Mouse (Mus musculus) neural tube, embryonic 13.5 days (tissue): ENCODE data around the gene Hoxc11. TPM values are rescaled to one million over a fixed set of nuclear protein-coding genes. Genes with fewer than 3 reads are reported as not detected.

Experiments
- ATAC-seq: fragments of 200-750 bp; cut with Nextera tagmentation; 2 replicates; pipeline ENCODE4 v1.8.0; 2017; ENCODE audit warnings: low read depth, mild to moderate bottlenecking, moderate TSS enrichment, moderate library complexity
- H3K27ac ChIP-seq: fragments of 300-500 bp; sonication (generic); replicated peaks from 2 replicates; pipeline ENCODE4 v1.5.1; 2015; ENCODE audit warnings: moderate library complexity, mild to moderate bottlenecking, inconsistent platforms
- H3K27me3 ChIP-seq: fragments of 300-500 bp; sonication (generic); 2 replicates; pipeline ENCODE4 v1.6.1; 2015; ENCODE audit warnings: mild to moderate bottlenecking, inconsistent platforms
- H3K36me3 ChIP-seq: fragments of 300-500 bp; sonication (generic); 2 replicates; pipeline ENCODE4 v1.6.1; 2015; ENCODE audit warnings: mild to moderate bottlenecking, inconsistent platforms
- H3K4me1 ChIP-seq: fragments of 300-500 bp; sonication (generic); replicated peaks from 2 replicates; pipeline ENCODE4 v1.6.1; 2015; ENCODE audit warnings: inconsistent platforms
- H3K4me2 ChIP-seq: fragments of 300-500 bp; sonication (generic); 2 replicates; pipeline ENCODE4 v1.6.1; 2015; ENCODE audit warnings: inconsistent platforms, mild to moderate bottlenecking, moderate library complexity
- H3K4me3 ChIP-seq: fragments of 300-500 bp; sonication (generic); 2 replicates; pipeline ENCODE4 v1.5.1; 2015; ENCODE audit warnings: mild to moderate bottlenecking, inconsistent platforms
- H3K9ac ChIP-seq: fragments of 300-500 bp; sonication (generic); 2 replicates; pipeline ENCODE4 v1.6.1; 2015; ENCODE audit warnings: moderate library complexity, mild to moderate bottlenecking, inconsistent platforms
- H3K9me3 ChIP-seq: fragments of 300-500 bp; sonication (generic); 2 replicates; pipeline ENCODE4 v1.6.1; 2016; ENCODE audit warnings: inconsistent platforms
- WGBS: fragments of 180-500 bp; shearing (Covaris S2); methylation state at CpG from one replicate; pipeline ENCODE4 v1.1.7; 2015; 5-methylcytosine and 5-hydroxymethylcytosine counted together
- polyA plus RNA-seq: library from polyadenylated mRNA; unstranded; fragments of >200 nt; fragmentation: Nextera tagmentation; extraction: Ambion mirVana; gene quantifications from 2 replicates; pipeline ENCODE4 v1.2.1, GENCODE M21; 2015

Gene Hoxc11
- polyA plus RNA-seq, 1 experiment from 2014 or later = 2.6 TPM

DNA sequence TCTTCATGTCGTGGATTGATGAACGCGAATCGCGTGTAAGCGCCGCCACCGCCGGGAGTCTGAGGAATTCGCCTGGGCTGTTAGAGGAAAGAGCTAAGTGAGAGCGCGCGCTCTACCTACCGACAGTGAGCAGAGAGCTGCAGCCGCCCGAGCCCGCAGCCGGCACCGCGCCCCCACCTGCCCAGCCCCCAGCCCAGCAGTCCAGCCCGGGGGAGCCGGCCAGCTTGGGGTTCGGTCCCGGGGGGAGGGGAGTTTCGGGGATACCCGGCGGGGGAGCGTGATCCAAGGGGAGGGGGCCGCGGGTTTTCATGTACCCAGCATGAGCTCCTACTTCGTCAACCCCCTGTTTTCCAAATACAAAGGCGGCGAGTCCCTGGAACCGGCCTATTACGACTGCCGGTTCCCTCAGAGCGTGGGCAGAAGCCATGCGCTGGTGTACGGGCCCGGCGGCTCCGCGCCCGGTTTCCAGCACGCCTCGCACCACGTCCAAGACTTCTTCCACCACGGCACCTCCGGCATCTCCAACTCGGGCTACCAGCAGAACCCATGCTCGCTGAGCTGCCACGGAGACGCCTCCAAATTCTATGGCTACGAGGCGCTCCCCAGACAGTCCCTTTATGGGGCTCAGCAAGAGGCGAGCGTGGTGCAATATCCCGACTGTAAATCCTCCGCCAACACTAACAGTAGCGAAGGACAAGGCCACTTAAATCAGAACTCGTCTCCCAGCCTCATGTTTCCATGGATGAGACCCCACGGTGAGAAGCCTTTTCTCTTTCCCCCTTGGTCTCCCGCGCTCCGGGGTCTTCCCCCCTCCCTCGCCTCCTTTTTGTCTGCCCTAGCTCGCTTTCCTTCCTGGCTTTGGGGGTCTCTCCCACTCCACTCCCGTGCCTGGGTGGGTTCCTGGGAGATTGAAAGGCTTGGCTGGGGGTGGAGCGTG is 36.5 kb downstream of the Hoxc11 start, which contains the start of gene Hoxc8:
Hoxc8 (plus strand) TSS at position 147 of the 937 bp plus-strand sequence.
- Histone ChIP-seq H3K27me3 (peaks cover 14% of the 10 kb centered on the region), H3K9me3 (no peaks in the 10 kb centered on the region), H3K4me2 (peak within 1 kb of the TSS; percentile 91), H3K36me3 (no peaks in the 10 kb centered on the region), H3K4me1 (peaks cover 89% of the 10 kb centered on the region), H3K4me3 (peak within 1 kb of the TSS; percentile 60), H3K9ac (peak within 1 kb of the TSS; percentile 100), H3K27ac (peak within 1 kb of the TSS; percentile 99)
- peak; percentile 54 for ATAC-seq
- WGBS = under 1% methylated on average over 60 of the region's 69 CpGs

DNA sequence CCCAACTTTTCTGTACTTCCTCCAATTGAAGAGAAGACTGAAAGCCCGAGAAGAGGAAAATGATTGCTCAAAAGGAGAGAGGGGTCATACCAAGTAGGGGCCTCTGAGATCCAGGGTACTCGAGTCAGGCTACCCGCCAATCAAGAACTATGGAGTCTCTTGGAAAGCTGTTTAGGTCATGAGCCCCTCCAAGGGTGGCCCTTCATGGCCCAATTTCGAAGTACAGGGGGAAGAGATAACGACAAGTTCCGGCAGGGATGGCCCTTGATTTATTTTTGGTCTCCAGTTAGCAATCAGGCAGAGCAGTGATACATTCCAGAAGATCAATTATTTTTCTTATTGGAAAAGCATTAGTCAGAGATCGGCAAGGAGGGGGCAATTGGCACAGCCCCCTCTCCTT is 37.6 kb downstream of the Hoxc11 start:
- WGBS = 3% methylated on average over 7 of the region's 7 CpGs
- peak overlapping the region; percentile 99 for H3K27ac ChIP-seq
- H3K4me2 ChIP-seq = peak overlapping the region; percentile 91
- H3K27me3 ChIP-seq = 0 out of 2 replicates have a peak, but pooled peaks cover 3% of the 10 kb centered on the region
- H3K9me3 ChIP-seq = no peaks in the 10 kb centered on the region
- H3K4me3 ChIP-seq = peak overlapping the region; percentile 60
- peaks cover 89% of the 10 kb centered on the region for H3K4me1 ChIP-seq
- H3K36me3 ChIP-seq = no peaks in the 10 kb centered on the region
- H3K9ac ChIP-seq = peak overlapping the region; percentile 100
- ATAC-seq = no peak

DNA sequence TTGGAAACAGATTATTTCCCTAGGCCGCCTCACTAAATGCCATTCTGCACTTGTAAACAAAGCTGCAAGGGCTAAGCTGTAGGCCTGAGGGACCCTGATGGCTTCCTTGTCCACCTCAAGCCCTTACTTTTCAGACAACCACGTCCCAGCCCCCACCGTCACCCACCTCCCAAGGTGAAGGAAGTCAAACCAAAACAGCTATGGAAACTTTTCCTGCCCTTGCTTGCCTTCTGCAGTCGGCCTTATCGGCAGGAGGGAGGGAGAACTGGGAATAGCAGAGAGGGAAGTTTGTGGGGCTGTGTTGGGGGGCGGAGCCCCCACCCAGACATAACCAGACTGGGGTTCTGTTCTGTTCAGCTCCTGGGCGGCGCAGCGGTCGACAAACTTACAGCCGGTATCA is 38.0 kb downstream of the Hoxc11 start:
- Histone ChIP-seq H3K27ac (peak overlapping the region; percentile 99), H3K36me3 (no peaks in the 10 kb centered on the region), H3K9ac (peak overlapping the region; percentile 100), H3K27me3 (no peaks in the 10 kb centered on the region), H3K4me3 (peak overlapping the region; percentile 60), H3K4me2 (peak overlapping the region; percentile 91), H3K9me3 (no peaks in the 10 kb centered on the region), H3K4me1 (peaks cover 88% of the 10 kb centered on the region)
- no peak for ATAC-seq
- 3% methylated on average over 11 of the region's 11 CpGs for WGBS

DNA sequence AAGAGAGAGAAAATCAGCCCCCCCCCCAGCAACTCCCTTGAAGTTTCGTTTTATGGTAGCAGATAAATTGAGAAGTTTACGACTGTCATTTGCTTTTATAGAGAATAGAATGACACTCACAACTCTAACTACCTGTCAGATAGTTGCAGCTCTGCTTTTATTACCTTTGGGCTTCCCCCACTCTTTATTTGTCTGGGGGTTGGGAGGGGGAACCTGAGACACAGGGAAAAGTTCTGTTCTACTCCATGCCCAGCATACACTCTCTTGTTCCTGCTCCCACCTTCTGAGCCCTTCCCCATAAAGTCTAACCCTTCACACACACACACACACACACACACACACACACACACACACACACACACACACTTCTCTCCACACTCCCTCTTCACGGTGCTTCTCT is 38.6 kb downstream of the Hoxc11 start:
- WGBS = 6% methylated on average over 3 of the region's 3 CpGs
- Histone ChIP-seq H3K9ac (peak overlapping the region; percentile 100), H3K9me3 (no peaks in the 10 kb centered on the region), H3K4me3 (peak overlapping the region; percentile 60), H3K36me3 (no peaks in the 10 kb centered on the region), H3K4me1 (peaks cover 88% of the 10 kb centered on the region), H3K27me3 (no peaks in the 10 kb centered on the region), H3K4me2 (peak overlapping the region; percentile 91), H3K27ac (peak overlapping the region; percentile 99)
- no peak for ATAC-seq

DNA sequence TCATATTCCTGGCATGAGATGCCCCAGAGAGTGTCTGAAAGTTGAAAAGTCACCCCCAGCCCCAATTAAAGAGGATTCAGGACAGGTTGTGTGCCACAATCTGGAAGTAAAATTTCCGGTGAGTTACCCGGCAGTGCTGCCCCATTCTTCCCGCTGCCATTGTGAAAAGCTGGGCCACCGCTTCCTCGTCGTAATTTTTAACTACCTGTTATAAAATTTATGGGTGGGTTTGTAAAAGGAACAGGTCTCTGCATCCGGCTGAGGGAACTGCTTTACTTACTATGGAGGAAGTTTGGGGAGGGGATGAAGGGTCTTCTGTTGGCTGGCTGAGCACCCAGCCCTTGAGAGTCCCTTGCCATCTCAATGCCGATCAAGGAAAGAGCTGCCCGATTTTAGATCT is 42.3 kb downstream of the Hoxc11 start:
- ATAC-seq = no peak
- peak overlapping the region; percentile 78 for H3K4me3 ChIP-seq
- peak overlapping the region; percentile 91 for H3K4me2 ChIP-seq
- WGBS = 3% methylated on average over 9 of the region's 9 CpGs
- H3K27ac ChIP-seq = peak overlapping the region; percentile 100
- H3K27me3 ChIP-seq = no peaks in the 10 kb centered on the region
- peaks cover 81% of the 10 kb centered on the region for H3K4me1 ChIP-seq
- no peaks in the 10 kb centered on the region for H3K9me3 ChIP-seq
- H3K36me3 ChIP-seq = no peaks in the 10 kb centered on the region
- H3K9ac ChIP-seq = peak overlapping the region; percentile 99

DNA sequence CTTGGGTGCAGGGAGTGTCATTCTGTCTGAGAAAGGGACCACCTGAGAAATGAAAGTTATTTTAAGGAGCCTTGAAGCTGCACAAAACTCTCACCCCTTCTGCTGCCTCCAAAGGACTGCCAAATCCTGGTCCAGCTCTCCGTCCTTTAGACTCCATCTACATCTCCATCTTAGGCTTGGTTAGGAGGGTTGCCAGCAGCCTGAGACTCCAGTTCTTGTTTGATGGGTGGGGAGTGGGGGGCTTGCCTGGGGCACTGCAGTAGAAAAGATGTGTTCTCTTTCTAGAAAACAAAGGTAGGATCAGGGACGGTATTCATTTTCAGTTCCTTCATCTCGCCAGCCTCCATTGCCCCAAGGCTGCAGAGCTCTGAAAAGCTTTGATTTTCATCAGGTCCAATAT is 43.2 kb downstream of the Hoxc11 start:
- ATAC-seq = no peak
- H3K4me2 ChIP-seq = peak overlapping the region; percentile 91
- 3% methylated on average over 3 of the region's 3 CpGs for WGBS
- peak overlapping the region; percentile 78 for H3K4me3 ChIP-seq
- H3K27ac ChIP-seq = peak overlapping the region; percentile 100
- no peaks in the 10 kb centered on the region for H3K27me3 ChIP-seq
- peak overlapping the region; percentile 99 for H3K9ac ChIP-seq
- H3K4me1 ChIP-seq = peaks cover 81% of the 10 kb centered on the region
- no peaks in the 10 kb centered on the region for H3K36me3 ChIP-seq
- no peaks in the 10 kb centered on the region for H3K9me3 ChIP-seq

DNA sequence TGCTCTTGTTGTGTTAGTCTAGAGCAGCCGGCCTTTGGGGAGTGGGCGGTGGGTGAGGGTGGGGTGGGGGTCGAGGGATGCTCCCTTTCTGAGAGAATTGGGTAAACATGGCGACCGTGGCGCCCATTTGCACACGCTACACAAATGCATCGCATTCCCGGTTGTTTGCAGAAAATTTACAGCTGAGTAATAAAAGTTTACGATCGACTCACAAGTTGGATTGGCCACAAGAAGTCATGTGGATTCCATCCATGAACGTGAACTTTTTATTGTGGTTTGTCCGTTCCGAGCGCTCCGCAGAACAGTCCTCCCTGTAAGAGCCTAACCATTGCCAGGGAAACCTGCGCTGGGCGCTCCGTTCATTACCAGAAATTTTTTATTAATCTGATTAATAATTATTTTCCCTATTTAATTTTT is 43.7 kb downstream of the Hoxc11 start, which contains the start of gene Hoxc6:
Hoxc6 (plus strand) TSS at position 319 of the 417 bp plus-strand sequence.
- no peaks in the 10 kb centered on the region for H3K27me3 ChIP-seq
- peak within 1 kb of the TSS; percentile 78 for H3K4me3 ChIP-seq
- H3K4me2 ChIP-seq = peak within 1 kb of the TSS; percentile 91
- under 1% methylated on average over 19 of the region's 19 CpGs for WGBS
- peak; percentile 42 for ATAC-seq
- no peaks in the 10 kb centered on the region for H3K9me3 ChIP-seq
- peak within 1 kb of the TSS; percentile 100 for H3K27ac ChIP-seq
- H3K9ac ChIP-seq = peak within 1 kb of the TSS; percentile 99
- peaks cover 81% of the 10 kb centered on the region for H3K4me1 ChIP-seq
- H3K36me3 ChIP-seq = no peaks in the 10 kb centered on the region

DNA sequence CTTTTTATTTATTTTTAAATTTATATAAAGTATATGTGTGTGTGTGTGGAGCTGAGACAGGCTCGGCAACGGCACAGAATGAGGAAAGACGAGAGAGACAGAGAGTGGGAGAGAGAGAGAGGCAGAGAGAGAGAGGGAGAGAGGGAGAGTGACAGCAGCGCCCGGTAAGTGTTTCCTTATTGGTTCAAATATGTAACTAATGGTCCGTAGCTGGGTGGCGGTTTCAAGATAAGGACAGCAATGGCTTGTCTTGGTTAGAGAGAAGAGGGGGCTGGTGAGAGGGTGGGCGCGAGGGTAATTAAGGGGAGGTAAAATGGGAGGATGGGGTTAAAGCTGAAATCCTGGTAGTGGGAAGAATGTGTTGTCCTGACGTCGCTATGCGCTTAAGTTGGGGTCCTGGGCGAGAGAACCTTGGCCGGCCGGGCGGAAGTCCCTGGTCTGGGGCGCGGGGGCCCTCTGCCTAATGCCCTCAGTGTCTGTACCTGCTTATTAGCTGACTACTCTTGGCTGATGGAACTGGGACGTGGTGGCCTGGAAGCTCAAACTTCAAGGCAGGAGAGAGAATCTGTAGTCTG is 44.5 kb downstream of the Hoxc11 start:
- no peaks in the 10 kb centered on the region for H3K36me3 ChIP-seq
- peak overlapping the region; percentile 99 for H3K9ac ChIP-seq
- H3K4me1 ChIP-seq = peaks cover 83% of the 10 kb centered on the region
- H3K9me3 ChIP-seq = no peaks in the 10 kb centered on the region
- WGBS = under 1% methylated on average over 19 of the region's 19 CpGs
- peak overlapping the region; percentile 78 for H3K4me3 ChIP-seq
- H3K4me2 ChIP-seq = peak overlapping the region; percentile 91
- peak overlapping the region; percentile 100 for H3K27ac ChIP-seq
- peak; percentile 49 for ATAC-seq
- H3K27me3 ChIP-seq = no peaks in the 10 kb centered on the region

DNA sequence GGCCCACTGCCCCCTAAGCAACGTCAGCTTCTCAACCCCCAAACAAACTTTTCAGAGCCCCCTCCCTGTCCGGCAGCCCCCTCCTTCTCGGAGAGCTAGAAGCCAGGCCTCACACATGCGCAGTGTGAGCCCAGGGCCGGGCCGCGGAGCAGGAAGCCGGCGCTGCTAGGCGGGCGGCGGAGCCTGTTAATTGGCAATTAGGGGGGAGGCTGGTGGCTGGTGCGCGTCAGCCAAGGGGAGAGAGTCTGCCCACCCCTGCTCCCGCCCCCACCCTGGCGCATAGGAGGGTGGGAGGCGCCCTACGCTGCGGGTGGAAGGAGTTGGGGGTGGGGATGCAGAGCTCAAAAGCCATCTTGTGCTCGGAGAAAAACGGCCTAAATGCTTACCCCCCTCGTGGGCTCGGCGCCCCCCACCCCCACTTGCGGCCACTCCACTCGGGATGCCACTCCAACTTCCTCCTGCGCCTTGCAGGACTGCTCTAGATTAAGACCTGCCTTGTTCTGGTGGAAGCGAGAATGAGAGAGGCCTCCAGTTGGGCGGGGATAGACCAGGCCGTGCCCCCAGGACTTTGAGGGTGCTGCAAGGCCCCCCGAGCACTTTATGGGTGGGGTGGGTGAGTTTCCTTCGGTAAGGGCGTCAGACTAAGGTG is 45.1 kb downstream of the Hoxc11 start:
- H3K4me1 ChIP-seq = peaks cover 89% of the 10 kb centered on the region
- H3K27ac ChIP-seq = peak overlapping the region; percentile 100
- peak overlapping the region; percentile 78 for H3K4me3 ChIP-seq
- H3K36me3 ChIP-seq = no peaks in the 10 kb centered on the region
- no peaks in the 10 kb centered on the region for H3K9me3 ChIP-seq
- peak overlapping the region; percentile 91 for H3K4me2 ChIP-seq
- ATAC-seq = peak; percentile 83
- under 1% methylated on average over 33 of the region's 33 CpGs for WGBS
- no peaks in the 10 kb centered on the region for H3K27me3 ChIP-seq
- H3K9ac ChIP-seq = peak overlapping the region; percentile 99

DNA sequence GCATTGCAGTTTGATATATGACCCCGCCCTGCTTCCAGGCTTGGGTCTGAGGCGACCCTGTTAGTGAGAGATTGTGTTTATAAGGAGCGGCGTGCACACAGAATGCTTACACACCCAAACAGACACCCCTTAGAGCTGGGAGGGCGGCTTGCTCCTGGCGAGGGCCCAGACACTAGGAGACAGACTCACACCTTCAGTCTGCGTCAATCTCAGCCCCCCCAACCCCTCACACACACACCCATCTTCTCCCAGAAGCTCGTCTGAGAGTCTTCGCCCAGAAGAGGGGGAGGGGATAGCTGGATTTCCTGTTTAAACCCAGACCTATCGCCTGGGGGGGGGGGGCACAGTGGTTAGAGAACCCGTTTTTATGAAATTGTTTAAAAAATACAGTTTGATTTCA is 45.7 kb downstream of the Hoxc11 start:
- WGBS = under 1% methylated on average over 11 of the region's 11 CpGs
- peak; percentile 34 for ATAC-seq
- H3K9me3 ChIP-seq = no peaks in the 10 kb centered on the region
- peak overlapping the region; percentile 100 for H3K27ac ChIP-seq
- H3K9ac ChIP-seq = peak overlapping the region; percentile 99
- no peaks in the 10 kb centered on the region for H3K36me3 ChIP-seq
- no peaks in the 10 kb centered on the region for H3K27me3 ChIP-seq
- peak overlapping the region; percentile 91 for H3K4me2 ChIP-seq
- peak overlapping the region; percentile 78 for H3K4me3 ChIP-seq
- H3K4me1 ChIP-seq = peaks cover 90% of the 10 kb centered on the region

DNA sequence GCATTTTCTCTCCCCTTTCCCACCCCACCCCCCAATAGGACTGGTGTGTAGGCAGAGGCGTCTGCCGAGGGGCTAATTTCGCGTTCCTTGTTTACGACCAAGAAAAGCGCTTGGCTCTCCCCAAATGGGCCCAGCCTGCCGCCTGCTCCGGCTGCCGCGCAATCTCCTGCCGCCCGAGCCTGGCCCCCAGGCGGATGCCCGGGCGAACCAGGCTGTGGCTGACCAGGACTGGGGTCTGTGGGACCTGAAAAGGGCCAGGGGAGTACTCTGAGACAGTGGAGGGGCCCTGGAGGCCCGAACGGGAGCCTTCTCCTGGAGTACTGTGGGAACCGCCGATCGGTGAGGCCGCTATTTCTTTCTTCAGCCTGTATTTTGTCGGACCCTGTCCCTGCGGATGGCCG is 46.3 kb downstream of the Hoxc11 start:
- H3K4me2 ChIP-seq = peak overlapping the region; percentile 91
- no peaks in the 10 kb centered on the region for H3K27me3 ChIP-seq
- H3K9ac ChIP-seq = peak overlapping the region; percentile 99
- H3K27ac ChIP-seq = peak overlapping the region; percentile 100
- H3K36me3 ChIP-seq = no peaks in the 10 kb centered on the region
- peak; percentile 8; the same call in 1 of the 2 replicates for ATAC-seq
- H3K4me1 ChIP-seq = peaks cover 90% of the 10 kb centered on the region
- peak overlapping the region; percentile 78 for H3K4me3 ChIP-seq
- H3K9me3 ChIP-seq = no peaks in the 10 kb centered on the region
- 1% methylated on average over 24 of the region's 24 CpGs for WGBS
